Mouse (Mus musculus) E14TG2a.4 (cell line): ENCODE data around the gene Gcn1l1.

Experiments used
- H3K27me3 ChIP-seq: 2 replicates; pipeline ENCODE4 v1.6.1; 2014; ENCODE audit warnings: low read length, control low read depth; ENCODE audit not compliant: insufficient read depth
- H3K36me3 ChIP-seq: 2 replicates; pipeline ENCODE4 v1.6.1; 2014; ENCODE audit warnings: low read length, control low read depth; ENCODE audit not compliant: insufficient read depth
- H3K4me1 ChIP-seq: replicated peaks from 2 replicates; pipeline ENCODE4 v1.6.1; 2014; ENCODE audit warnings: low read depth, low read length, control low read depth
- H3K4me3 ChIP-seq: replicated peaks from 2 replicates; pipeline ENCODE4 v1.5.1; 2014; ENCODE audit warnings: mild to moderate bottlenecking, low read length
- H3K9me3 ChIP-seq: 2 replicates; pipeline ENCODE4 v1.6.1; 2014; ENCODE audit warnings: low read length, control low read depth
- CTCF ChIP-seq: conservative IDR thresholded peaks from 2 replicates; pipeline ENCODE4 v1.5.1; 2014; ENCODE audit warnings: low read length
- NANOG ChIP-seq: IDR thresholded peaks from 2 replicates; pipeline ENCODE4 v1.6.1; 2014; ENCODE audit warnings: borderline replicate concordance, low read length, mixed read lengths
- POU5F1 ChIP-seq: IDR thresholded peaks from 2 replicates; pipeline ENCODE4 v1.6.1; 2014; ENCODE audit warnings: low read length, borderline replicate concordance

Gene Gcn1l1

GRCm38 (mm10) chr5:115522981-115523499 lies 42.0 kb upstream of the Gcn1l1 start:
- H3K36me3 ChIP-seq = peaks cover 2% of the 10 kb centered on the region; the same call in 1 of the 2 replicates
- H3K27me3 ChIP-seq = no peaks in the 10 kb centered on the region
- H3K4me1 ChIP-seq = peaks cover 79% of the 10 kb centered on the region
- no peak for TF ChIP-seq POU5F1
- no peak for TF ChIP-seq NANOG
- TF ChIP-seq CTCF = no peak
- peak overlapping the region; percentile 2; the same call in 1 of the 2 replicates for H3K4me3 ChIP-seq
- H3K9me3 ChIP-seq = no peaks in the 10 kb centered on the region

DNA sequence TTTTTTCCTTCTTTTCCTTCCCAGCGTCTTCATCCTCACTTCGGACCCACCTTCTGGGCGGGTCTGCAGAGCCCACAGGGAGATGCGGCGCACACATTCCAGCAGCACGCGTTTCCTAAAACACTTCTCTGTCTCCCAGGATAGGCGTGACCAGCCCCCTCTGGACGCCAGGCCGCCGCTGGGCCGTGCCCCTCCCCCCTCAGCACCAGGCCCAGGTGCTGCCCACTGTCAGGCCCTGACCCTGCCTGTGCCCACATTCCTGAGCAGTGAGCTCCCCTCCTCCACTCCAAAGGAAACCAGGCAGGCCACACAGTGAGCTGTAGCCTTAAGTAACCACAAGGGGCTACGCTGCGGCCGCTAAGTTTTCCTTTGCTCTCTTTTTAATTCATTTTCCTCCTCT lies 41.1 kb upstream of the Gcn1l1 start:
- Histone ChIP-seq H3K36me3 (peaks cover 2% of the 10 kb centered on the region; the same call in 1 of the 2 replicates), H3K27me3 (no peaks in the 10 kb centered on the region), H3K4me1 (peaks cover 85% of the 10 kb centered on the region), H3K9me3 (no peaks in the 10 kb centered on the region), H3K4me3 (peak overlapping the region; percentile 60)
- TF ChIP-seq POU5F1 (no peak), NANOG (no peak), CTCF (no peak; the same call in 1 of the 2 replicates)

DNA sequence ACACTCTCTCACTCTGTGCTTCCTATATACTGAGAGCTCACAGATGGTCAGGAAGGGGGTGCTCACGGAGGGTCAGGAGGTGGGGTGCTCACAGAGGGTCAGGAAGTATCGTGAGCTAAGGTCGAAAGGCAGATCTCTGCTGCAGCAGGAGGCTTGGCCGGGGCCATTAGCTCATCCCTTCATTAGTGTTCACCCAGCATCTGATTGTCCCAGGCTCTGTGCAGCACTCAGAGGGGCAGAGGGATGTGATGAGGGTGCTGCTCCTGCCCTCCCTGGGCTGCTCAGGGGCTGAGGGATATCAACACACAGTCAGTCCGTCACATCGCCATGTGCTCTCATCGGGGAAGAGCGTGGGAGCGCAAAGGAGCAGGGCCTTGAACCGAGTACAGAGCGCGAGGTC lies 40.6 kb upstream of the Gcn1l1 start:
- 0 out of 2 replicates have a peak, but pooled peaks cover 2% of the 10 kb centered on the region for H3K36me3 ChIP-seq
- no peak for TF ChIP-seq NANOG
- TF ChIP-seq POU5F1 = no peak
- no peak; the same call in 1 of the 2 replicates for TF ChIP-seq CTCF
- H3K4me1 ChIP-seq = peaks cover 90% of the 10 kb centered on the region
- H3K4me3 ChIP-seq = peak overlapping the region; percentile 60
- H3K27me3 ChIP-seq = no peaks in the 10 kb centered on the region
- H3K9me3 ChIP-seq = no peaks in the 10 kb centered on the region

DNA sequence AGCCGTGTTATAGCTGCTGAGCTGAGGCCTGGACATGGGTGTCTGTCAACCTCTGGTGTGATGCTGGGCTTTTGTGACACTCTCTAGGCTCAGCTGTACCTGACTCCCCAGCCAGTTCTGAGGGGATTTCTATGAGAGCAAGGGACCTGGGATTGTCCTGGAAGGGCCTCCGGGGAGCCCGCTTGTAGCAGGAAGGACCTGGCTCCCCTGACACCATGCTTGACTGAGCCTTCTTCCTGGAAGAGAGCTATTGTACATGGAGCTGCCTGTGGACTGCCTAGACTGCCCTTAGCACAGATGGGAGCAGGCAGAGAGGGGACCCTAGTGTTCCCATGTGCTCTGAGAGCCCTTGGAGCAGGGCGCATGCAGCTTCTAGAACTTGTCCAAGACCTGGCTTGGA lies 39.6 kb upstream of the Gcn1l1 start:
- H3K27me3 ChIP-seq = no peaks in the 10 kb centered on the region
- no peaks in the 10 kb centered on the region for H3K9me3 ChIP-seq
- no peak overlapping the region for H3K4me3 ChIP-seq
- H3K4me1 ChIP-seq = peaks cover 93% of the 10 kb centered on the region
- TF ChIP-seq POU5F1 = no peak
- no peak for TF ChIP-seq CTCF
- no peak for TF ChIP-seq NANOG
- 0 out of 2 replicates have a peak, but pooled peaks cover 2% of the 10 kb centered on the region for H3K36me3 ChIP-seq

- H3K9me3 ChIP-seq = no peaks in the 10 kb centered on the region
- H3K27me3 ChIP-seq = no peaks in the 10 kb centered on the region
- H3K4me3 ChIP-seq = peak overlapping the region; percentile 41
- no peak for TF ChIP-seq CTCF
- TF ChIP-seq NANOG = no peak
- H3K36me3 ChIP-seq = 0 out of 2 replicates have a peak, but pooled peaks cover 2% of the 10 kb centered on the region
- peaks cover 93% of the 10 kb centered on the region for H3K4me1 ChIP-seq
These were observed 39.1 kb upstream of the Gcn1l1 start for GRCm38 (mm10) chr5:115525943-115526342.

DNA sequence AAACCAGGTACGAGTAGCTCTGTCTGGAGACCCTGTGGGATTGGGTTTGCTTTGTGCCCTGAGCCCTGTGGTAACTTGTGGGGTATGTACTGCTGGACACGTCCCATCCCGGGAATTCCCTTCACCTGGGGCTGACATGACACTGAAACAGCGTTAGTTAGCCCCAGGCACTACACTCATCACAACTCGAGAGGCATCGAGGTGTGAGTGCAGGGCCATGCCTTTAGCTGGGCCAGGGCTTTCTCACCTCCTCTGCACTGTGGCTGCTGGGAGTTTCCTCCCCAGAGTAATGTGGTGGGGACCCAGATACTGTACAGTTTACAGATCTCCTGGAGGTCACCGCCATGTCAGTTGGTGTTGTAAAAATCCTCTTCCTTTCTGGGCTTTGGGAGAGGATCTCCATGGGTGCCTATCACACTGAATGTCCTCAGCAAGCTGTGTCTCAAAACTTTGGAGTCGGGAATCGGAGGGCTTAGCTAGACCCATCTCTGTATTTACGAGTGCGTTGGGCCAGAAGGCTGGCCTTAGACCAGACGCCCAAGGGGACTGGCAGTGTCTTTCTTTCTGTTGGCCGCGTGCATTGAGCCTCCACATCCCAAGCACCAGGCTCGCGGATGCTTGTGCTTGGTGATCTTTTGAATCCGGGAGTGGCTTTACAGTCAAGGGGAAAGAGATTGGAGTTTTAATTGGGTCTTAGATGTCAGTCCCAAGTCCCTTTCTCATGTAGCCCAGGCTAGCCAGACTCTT lies 38.4 kb upstream of the Gcn1l1 start:
- Histone ChIP-seq H3K9me3 (no peaks in the 10 kb centered on the region), H3K4me3 (peak overlapping the region; percentile 41; the same call in 1 of the 2 replicates), H3K36me3 (0 out of 2 replicates have a peak, but pooled peaks cover 2% of the 10 kb centered on the region), H3K4me1 (peaks cover 94% of the 10 kb centered on the region), H3K27me3 (no peaks in the 10 kb centered on the region)
- TF ChIP-seq NANOG (no peak), CTCF (no peak), POU5F1 (no peak)

GRCm38 (mm10) chr5:115528128-115528527 lies 36.9 kb upstream of the Gcn1l1 start:
- Histone ChIP-seq H3K27me3 (no peaks in the 10 kb centered on the region), H3K36me3 (0 out of 2 replicates have a peak, but pooled peaks cover 2% of the 10 kb centered on the region), H3K4me1 (peaks cover 94% of the 10 kb centered on the region), H3K4me3 (no peak overlapping the region), H3K9me3 (no peaks in the 10 kb centered on the region)
- TF ChIP-seq NANOG = no peak

DNA sequence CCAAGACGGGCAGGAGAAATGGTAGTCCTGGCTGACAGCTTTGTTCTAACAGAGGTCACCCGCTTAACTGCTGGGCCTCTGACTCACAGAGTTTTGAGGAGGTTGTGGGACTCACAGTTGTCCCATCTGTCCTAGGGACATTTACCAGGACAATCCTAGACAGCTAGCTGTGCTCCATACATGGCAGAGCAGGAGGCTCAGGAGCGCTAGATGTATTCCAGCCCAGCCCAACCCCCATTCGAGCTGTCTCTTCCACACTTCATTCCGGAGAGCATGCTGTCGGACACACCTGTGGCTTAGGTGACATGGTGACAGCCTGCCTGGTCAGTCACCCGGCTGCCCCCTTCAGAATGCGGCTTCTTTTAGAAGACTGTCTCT lies 35.7 kb upstream of the Gcn1l1 start:
- no peak overlapping the region for H3K4me3 ChIP-seq
- 0 out of 2 replicates have a peak, but pooled peaks cover 2% of the 10 kb centered on the region for H3K36me3 ChIP-seq
- H3K9me3 ChIP-seq = no peaks in the 10 kb centered on the region
- no peak for TF ChIP-seq POU5F1
- TF ChIP-seq CTCF = no peak
- TF ChIP-seq NANOG = no peak
- H3K27me3 ChIP-seq = no peaks in the 10 kb centered on the region
- H3K4me1 ChIP-seq = peaks cover 94% of the 10 kb centered on the region

GRCm38 (mm10) chr5:115529742-115530446 lies 35.2 kb upstream of the Gcn1l1 start:
- H3K9me3 ChIP-seq = no peaks in the 10 kb centered on the region
- no peak overlapping the region; the same call in 1 of the 2 replicates for H3K4me3 ChIP-seq
- H3K4me1 ChIP-seq = peaks cover 94% of the 10 kb centered on the region
- TF ChIP-seq NANOG = no peak
- no peak for TF ChIP-seq CTCF
- TF ChIP-seq POU5F1 = no peak
- H3K36me3 ChIP-seq = 0 out of 2 replicates have a peak, but pooled peaks cover 2% of the 10 kb centered on the region
- no peaks in the 10 kb centered on the region for H3K27me3 ChIP-seq
